In the genomic region with DNA sequence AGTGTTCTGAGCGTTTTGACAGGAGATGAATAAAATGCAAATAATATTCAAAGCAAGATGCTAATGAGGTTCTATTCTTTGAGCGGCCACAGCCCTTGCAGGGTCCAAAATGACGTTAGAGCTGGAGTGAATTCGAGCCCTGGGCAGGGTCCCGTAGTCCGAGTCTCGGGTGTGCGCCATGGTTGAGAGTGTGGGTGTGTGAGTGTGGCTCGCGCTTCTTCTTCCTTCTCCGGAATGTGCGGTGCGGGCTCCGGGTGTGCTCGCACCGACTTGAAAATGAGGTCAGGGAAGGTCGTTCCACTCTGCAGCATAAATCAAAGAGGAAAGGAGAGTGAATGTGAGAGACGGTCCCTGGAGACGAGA, we compare ENCODE assay signal across 8 mouse cellular contexts. TPM values are rescaled to one million over a fixed set of nuclear protein-coding genes. Genes with fewer than 3 reads are reported as not detected.
DNase-seq lines count a peak whose midpoint lies in the region; ATAC-seq and TF ChIP-seq lines count a peak whose summit lies in the region.

No protein-coding gene starts in this region.

- ATAC-seq in hindbrain, embryonic 14.5 days (ENCODE audit: low FRiP score), result no peak
- no peak; the same call in 1 of the 2 replicates for ATAC-seq in midbrain, embryonic 12.5 days (ENCODE audit: low FRiP score, low read depth)

- H3K4me3 ChIP-seq in gastrocnemius, adult 2 months, result peak overlapping the region; percentile 54
- no peak overlapping the region; the same call in 1 of the 2 replicates for H3K4me3 ChIP-seq in hindbrain, embryonic 14.5 days (replicated peaks; ENCODE audit: low read length)
- H3K4me3 ChIP-seq in midbrain, embryonic 12.5 days, result peak overlapping the region; percentile 31

- 2% methylated on average over 19 of the region's 19 CpGs for WGBS in hindbrain, embryonic 14.5 days
- under 1% methylated on average over 19 of the region's 19 CpGs for WGBS in midbrain, embryonic 12.5 days

- DNase-seq in gastrocnemius, adult 2 months, result peak; percentile 22
- DNase-seq in gastrocnemius, adult 18-20 months (ENCODE audit: low spot score), result no peak
- peak; percentile 82 for DNase-seq in ES-CJ7 (ENCODE audit: low read depth, low spot score)
- no peak for DNase-seq in hindbrain, embryonic 14.5 days (ENCODE audit: low spot score)
- DNase-seq in adrenal gland, adult 8-10 months, result no peak
- no peak for DNase-seq in MN1 (ENCODE audit: low spot score)
- DNase-seq in gastrocnemius, postnatal 14 days, result no peak

- peaks cover 16% of the 10 kb centered on the region for H3K4me1 ChIP-seq in hindbrain, embryonic 14.5 days (replicated peaks; ENCODE audit: control insufficient read depth, insufficient read depth, low read length)
- H3K4me1 ChIP-seq in midbrain, embryonic 12.5 days, result peaks cover 51% of the 10 kb centered on the region

- intact Hi-C loops in gastrocnemius, adult 2 months (cut with DNase I), result no loop called here
- intact Hi-C loops in gastrocnemius, postnatal 14 days (cut with DNase I; ENCODE audit: low total_unique reads), result loop anchor here (2.0 to 10.0 kb wide), 2 partner anchors 194 to 310 kb away; no protein-coding TSS in a partner anchor

- peaks cover 69% of the 10 kb centered on the region for H3K27me3 ChIP-seq in hindbrain, embryonic 14.5 days (ENCODE audit: control insufficient read depth, insufficient read depth, low read length)
- peaks cover 70% of the 10 kb centered on the region for H3K27me3 ChIP-seq in midbrain, embryonic 12.5 days

- H3K4me2 ChIP-seq in hindbrain, embryonic 14.5 days (replicated peaks), result peak overlapping the region; percentile 27
- peak overlapping the region; percentile 55 for H3K4me2 ChIP-seq in midbrain, embryonic 12.5 days (replicated peaks)

- H3K27ac ChIP-seq in gastrocnemius, adult 2 months, result no peak overlapping the region
- H3K27ac ChIP-seq in hindbrain, embryonic 14.5 days, result no peak overlapping the region
- H3K27ac ChIP-seq in midbrain, embryonic 12.5 days (replicated peaks), result no peak overlapping the region

- no peak overlapping the region for H3K9ac ChIP-seq in hindbrain, embryonic 14.5 days
- H3K9ac ChIP-seq in midbrain, embryonic 12.5 days (replicated peaks), result no peak overlapping the region

- H3K9me3 ChIP-seq in hindbrain, embryonic 14.5 days (ENCODE audit: control insufficient read depth, low read length), result no peaks in the 10 kb centered on the region
- H3K9me3 ChIP-seq in midbrain, embryonic 12.5 days, result 0 out of 2 replicates have a peak, but pooled peaks cover 2% of the 10 kb centered on the region

- H3K36me3 ChIP-seq in hindbrain, embryonic 14.5 days (replicated peaks; ENCODE audit: control insufficient read depth, insufficient read depth), result no peaks in the 10 kb centered on the region
- H3K36me3 ChIP-seq in midbrain, embryonic 12.5 days, result no peaks in the 10 kb centered on the region

- no peak for TF ChIP-seq CTCF in gastrocnemius, adult 2 months (IDR thresholded peaks at IDR 0.05)

RNA-seq across cellular contexts. Expression of gene 1700067P10Rik, which starts 9.4 kb away (rescaled TPM):
- not detected for total RNA-seq in gastrocnemius, adult 2 months (2021)
- not detected for total RNA-seq in gastrocnemius, adult 18-20 months (2021)
- 0.18 TPM in 1 of 2 replicates, not detected in the other for polyA plus RNA-seq in hindbrain, embryonic 14.5 days (2014; fragmentation: Nextera tagmentation; extraction: Ambion mirVana)
- not detected in 2 replicates for polyA plus RNA-seq in midbrain, embryonic 12.5 days (2016; fragmentation: Nextera tagmentation; extraction: Ambion mirVana)
- not detected for total RNA-seq in adrenal gland, adult 8-10 months (2022)
- not detected for total RNA-seq in gastrocnemius, postnatal 14 days (2021)

RNA-seq across cellular contexts. Expression of gene 9830107B12Rik, which starts 47.6 kb away (rescaled TPM):
- under 1 TPM in 1 of 2 experiments, not detected in 1; 0.13 TPM for total RNA-seq in gastrocnemius, adult 2 months (2021)
- not detected for total RNA-seq in gastrocnemius, adult 18-20 months (2021)
- not detected in 2 replicates for polyA plus RNA-seq in hindbrain, embryonic 14.5 days (2014; fragmentation: Nextera tagmentation; extraction: Ambion mirVana)
- 0.09 TPM in 1 of 2 replicates, not detected in the other for polyA plus RNA-seq in midbrain, embryonic 12.5 days (2016; fragmentation: Nextera tagmentation; extraction: Ambion mirVana)
- total RNA-seq in adrenal gland, adult 8-10 months (2022), result under 1 TPM in 1 of 4 experiments, not detected in 3; 0.22 TPM
- total RNA-seq in gastrocnemius, postnatal 14 days (2021), result under 1 TPM in 1 of 2 experiments, not detected in 1; 0.10 TPM

Comparison
In these comparisons a context has a peak if more than half of its experiments do, and no peak if none do; other contexts are left out.
1. DNase-seq: peak in gastrocnemius, adult 2 months (single experiment) and ES-CJ7 (single experiment); none in gastrocnemius, adult 18-20 months (single experiment), hindbrain, embryonic 14.5 days (single experiment), adrenal gland, adult 8-10 months (single experiment), MN1 (single experiment) and gastrocnemius, postnatal 14 days (single experiment).